Mouse (Mus musculus): ENCODE measurements around the gene Slc5a5. TPM values are rescaled to one million over a fixed set of nuclear protein-coding genes. Genes with fewer than 3 reads are reported as not detected.

The Slc5a5 gene
- not detected for total RNA-seq (2022)

- DNase-seq, result no peak
Observed at GRCm38 (mm10) chr8:70892022-70892895, at the start of gene Slc5a5. TSS of gene Slc5a5 (minus strand) at chr8:70892757.

GRCm38 (mm10) chr8:70941478-70941877 lies 48.9 kb upstream of the Slc5a5 start:
- no peak for DNase-seq

- DNase-seq, result no peak
Observed at GRCm38 (mm10) chr8:70937200-70937599, 44.6 kb upstream of the Slc5a5 start.

- no peak for DNase-seq
Observed at GRCm38 (mm10) chr8:70934786-70935185, 42.2 kb upstream of the Slc5a5 start.

- DNase-seq, result no peak
Observed at GRCm38 (mm10) chr8:70933036-70933435, 40.5 kb upstream of the Slc5a5 start.

- DNase-seq, result no peak
Observed at GRCm38 (mm10) chr8:70931731-70932130, 39.2 kb upstream of the Slc5a5 start.

GRCm38 (mm10) chr8:70928778-70929322 lies 36.3 kb upstream of the Slc5a5 start:
- no peak for DNase-seq

GRCm38 (mm10) chr8:70928096-70928495 lies 35.5 kb upstream of the Slc5a5 start:
- DNase-seq, result no peak

- DNase-seq, result no peak
Observed at GRCm38 (mm10) chr8:70926396-70926795, 33.8 kb upstream of the Slc5a5 start.

- no peak for DNase-seq
Observed at GRCm38 (mm10) chr8:70925754-70926153, 33.2 kb upstream of the Slc5a5 start.

- no peak for DNase-seq
Observed at GRCm38 (mm10) chr8:70924151-70924550, 31.6 kb upstream of the Slc5a5 start.

GRCm38 (mm10) chr8:70920049-70920922 lies 27.7 kb upstream of the Slc5a5 start:
- no peak for DNase-seq

- no peak for DNase-seq
Observed at GRCm38 (mm10) chr8:70914704-70915103, 22.1 kb upstream of the Slc5a5 start.

- no peak for DNase-seq
Observed at GRCm38 (mm10) chr8:70913523-70913922, 21.0 kb upstream of the Slc5a5 start.

GRCm38 (mm10) chr8:70912955-70913354 lies 20.4 kb upstream of the Slc5a5 start:
- no peak for DNase-seq

GRCm38 (mm10) chr8:70911596-70911995 lies 19.0 kb upstream of the Slc5a5 start:
- no peak for DNase-seq

GRCm38 (mm10) chr8:70907518-70907917 lies 15.0 kb upstream of the Slc5a5 start:
- no peak for DNase-seq

GRCm38 (mm10) chr8:70905831-70906736 lies 13.5 kb upstream of the Slc5a5 start, which contains the start of gene Map1s:
TSS of gene Map1s (plus strand) at chr8:70905932.
- peak; percentile 62 for DNase-seq

GRCm38 (mm10) chr8:70905463-70905830 lies 12.9 kb upstream of the Slc5a5 start:
- no peak for DNase-seq

GRCm38 (mm10) chr8:70904532-70904931 lies 12.0 kb upstream of the Slc5a5 start:
- no peak for DNase-seq

GRCm38 (mm10) chr8:70903582-70903981 lies 11.0 kb upstream of the Slc5a5 start:
- DNase-seq, result no peak

GRCm38 (mm10) chr8:70903112-70903511 lies 10.6 kb upstream of the Slc5a5 start:
- no peak for DNase-seq
